Mouse (Mus musculus): Measurements from ENCODE around the gene Dennd1a.

Gene Dennd1a

GRCm38 (mm10) chr2:38124727-38125126, 162.5 kb downstream of the Dennd1a start:
- no peak for DNase-seq (ENCODE audit: extremely low read depth, low read depth)

DNA sequence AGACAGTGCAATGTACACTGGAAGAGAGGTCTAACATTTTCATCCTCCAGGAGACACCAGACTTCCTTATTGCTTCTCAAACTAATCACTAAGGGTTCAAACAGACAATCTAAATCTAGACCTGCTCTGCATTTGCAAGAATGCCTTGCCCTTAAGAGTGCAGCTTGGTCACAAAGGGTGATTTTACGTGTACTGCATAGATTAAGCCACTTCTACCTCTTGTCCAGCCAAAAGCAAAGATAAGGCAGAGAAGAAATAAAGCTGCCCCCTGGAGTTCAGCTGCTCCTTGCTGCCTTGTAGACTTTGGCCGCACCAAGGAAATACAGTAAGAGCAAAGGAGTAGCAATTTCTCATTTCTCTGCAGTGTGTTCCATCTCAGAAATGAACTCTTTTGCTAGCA, 172.2 kb downstream of the Dennd1a start:
- no peak for DNase-seq (ENCODE audit: extremely low read depth, low read depth)

DNA sequence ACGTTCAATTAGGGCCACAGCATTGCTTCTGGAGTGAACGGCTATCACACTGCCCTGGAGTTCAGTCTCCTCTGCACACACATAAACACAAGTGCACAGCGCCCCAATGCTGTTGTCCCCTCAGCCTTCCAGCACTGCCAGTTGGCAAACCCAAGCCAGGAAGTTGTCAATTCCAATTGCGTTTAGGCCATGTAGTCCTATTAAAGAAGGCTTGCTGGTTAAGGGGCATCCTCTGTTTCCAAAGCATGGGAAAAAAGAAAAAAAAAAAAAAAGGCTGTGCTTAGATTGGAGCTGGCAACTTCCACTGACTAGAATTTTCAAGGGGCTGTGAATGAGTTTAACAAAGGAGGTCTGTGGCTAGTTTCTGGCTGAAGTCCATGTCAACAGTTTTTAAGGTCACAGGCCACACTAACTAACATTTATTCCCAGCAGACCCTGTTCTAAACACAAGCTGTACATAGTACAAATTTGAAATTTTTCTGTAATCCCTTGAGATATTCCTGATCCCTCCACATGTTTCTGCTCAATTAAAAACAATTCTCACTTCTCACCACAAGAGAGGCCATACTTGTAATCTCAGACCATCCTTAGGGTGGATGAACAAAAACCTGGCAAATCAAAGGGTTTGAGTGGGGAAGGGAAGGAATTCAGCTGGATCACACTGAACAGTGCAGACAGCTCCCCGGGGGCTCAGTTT, 175.4 kb downstream of the Dennd1a start:
- no peak for DNase-seq (ENCODE audit: extremely low read depth, low read depth)

DNA sequence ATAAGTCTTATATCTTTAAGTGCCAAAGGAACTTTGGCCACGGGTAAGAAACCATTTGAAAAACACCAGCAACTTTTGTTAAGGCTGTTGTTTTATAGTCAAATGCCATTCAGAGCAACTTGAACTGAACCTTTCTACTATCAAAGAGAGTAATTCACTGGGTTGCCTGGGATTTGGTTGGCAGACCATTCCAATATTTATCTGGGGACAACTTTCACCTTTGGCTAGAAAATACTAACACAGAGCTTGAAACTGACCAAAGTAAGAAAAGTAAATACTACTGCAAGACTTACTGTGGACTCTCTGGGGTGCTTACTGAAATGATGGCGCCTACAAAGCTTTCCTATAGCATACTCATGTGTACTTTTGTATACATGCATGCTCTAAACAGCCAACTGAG, 178.6 kb downstream of the Dennd1a start:
- DNase-seq (ENCODE audit: extremely low read depth, low read depth): no peak

DNA sequence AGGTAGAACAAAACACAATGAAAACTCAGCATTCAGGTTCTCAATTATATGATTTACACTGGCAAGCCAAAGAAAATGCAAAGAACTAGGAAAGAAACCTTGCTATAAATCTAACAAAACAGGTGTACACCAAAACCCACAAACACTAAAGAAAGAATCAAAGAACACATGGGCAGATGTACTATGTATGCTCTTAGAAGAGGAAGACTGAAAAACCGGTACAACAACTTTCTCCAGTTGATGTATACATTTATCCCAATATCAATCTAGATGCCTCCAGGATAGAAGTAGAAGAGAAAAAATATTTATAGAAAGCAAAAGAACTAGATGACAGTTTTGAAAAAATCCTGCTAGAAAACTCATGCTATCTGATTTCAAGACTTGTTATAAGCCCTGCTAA, 184.5 kb downstream of the Dennd1a start:
- DNase-seq (ENCODE audit: extremely low read depth, low read depth): no peak

DNA sequence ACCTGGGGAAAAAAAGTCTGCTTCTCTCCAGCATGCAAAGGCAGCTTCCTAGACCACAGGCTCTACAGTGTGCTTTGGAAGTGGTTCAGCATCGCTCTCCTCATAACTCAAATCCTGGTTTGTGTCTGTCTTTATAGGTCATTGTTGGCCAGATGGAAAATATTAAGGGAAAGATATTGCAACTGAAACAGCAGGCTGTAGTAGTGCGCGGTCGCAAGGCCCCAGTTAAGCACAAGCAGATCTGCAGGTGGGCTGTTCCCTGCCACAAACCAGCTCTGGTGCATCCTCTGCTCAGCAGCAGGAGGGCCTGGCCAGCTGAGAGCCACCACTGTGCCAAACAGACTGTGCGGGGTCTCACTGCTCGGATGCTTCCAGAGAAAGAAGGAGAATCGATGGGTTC, 186.9 kb downstream of the Dennd1a start:
- no peak for DNase-seq (ENCODE audit: extremely low read depth, low read depth)

DNA sequence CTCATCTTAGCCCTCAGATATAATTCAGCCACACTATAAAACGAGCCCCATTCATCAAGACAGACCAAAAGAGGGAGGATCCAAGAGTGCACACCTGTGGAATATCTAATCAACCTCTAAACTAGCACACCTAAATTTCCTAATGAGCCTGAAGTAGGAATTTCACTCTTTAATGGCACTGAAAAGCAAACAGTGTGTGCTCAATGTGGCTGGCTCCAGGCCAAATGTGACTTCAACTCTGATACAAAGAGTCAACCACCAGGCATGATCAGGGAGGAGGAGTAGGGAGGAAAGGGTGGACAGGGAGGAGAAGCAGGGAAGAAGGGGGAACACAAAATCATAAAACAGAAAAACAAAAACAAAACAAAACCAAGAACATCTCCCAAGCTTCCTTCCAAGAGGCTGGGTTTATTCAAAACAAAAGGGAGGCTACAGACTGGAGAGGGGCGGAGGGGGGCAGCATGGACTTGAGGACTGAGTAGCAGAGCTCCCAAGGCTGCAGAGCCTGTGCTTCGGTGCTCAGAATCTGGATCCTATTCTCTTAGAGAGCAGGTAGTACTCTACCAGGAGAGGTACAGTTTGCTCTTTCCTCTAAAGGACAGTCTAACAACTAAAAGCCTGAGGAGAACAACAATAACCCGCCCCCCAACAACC, 187.9 kb downstream of the Dennd1a start:
- DNase-seq (ENCODE audit: extremely low read depth, low read depth): no peak

GRCm38 (mm10) chr2:38097469-38097868, 189.7 kb downstream of the Dennd1a start:
- no peak for DNase-seq (ENCODE audit: extremely low read depth, low read depth)

GRCm38 (mm10) chr2:38096328-38096727, 190.9 kb downstream of the Dennd1a start:
- no peak for DNase-seq (ENCODE audit: extremely low read depth, low read depth)

GRCm38 (mm10) chr2:38094380-38095163, 192.6 kb downstream of the Dennd1a start:
- no peak for DNase-seq (ENCODE audit: extremely low read depth, low read depth)

DNA sequence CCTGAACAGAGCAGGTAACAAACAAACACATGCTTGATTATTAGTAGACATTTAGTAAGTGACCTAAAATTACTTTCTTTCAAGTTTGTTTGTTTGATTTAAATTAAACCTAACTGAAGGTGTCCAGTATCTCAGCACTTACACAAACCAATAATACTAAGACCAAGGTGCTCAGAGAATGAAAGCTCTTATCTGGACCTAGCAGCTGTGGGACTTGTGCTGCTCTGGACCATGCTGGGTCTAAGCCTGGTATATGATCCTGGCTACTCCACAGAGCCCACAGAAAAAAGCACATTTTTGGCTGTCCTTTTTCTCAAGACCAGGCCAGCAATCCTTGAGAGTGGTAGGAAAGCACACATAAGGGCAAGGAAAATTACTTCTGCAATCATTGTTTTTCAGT, 193.2 kb downstream of the Dennd1a start:
- peak; percentile 41 for DNase-seq (ENCODE audit: extremely low read depth, low read depth)

DNA sequence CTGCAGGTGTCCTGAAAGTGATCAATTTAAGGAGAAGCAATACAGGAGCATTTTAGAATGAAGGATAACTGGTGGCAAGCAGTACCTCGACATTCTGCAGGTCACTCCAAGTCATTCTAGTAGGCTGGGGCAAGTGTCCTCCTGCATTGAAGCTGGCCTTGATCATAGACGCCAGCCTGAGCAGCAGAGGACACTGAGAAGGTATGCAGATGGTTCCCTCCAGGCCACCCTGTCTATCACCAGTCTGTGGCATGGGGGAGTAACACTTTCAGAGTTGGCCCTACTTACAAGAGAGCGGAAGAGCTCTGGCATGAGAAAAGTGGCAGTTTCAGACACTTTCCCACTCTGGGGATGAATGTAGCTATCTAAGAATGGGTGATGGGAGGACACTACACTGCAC, 193.9 kb downstream of the Dennd1a start:
- no peak for DNase-seq (ENCODE audit: extremely low read depth, low read depth)

- no peak for DNase-seq (ENCODE audit: extremely low read depth, low read depth)
These were observed 198.8 kb downstream of the Dennd1a start for GRCm38 (mm10) chr2:38088346-38088745.

GRCm38 (mm10) chr2:38085058-38085457, 202.1 kb downstream of the Dennd1a start:
- DNase-seq (ENCODE audit: extremely low read depth, low read depth): no peak

- no peak for DNase-seq (ENCODE audit: extremely low read depth, low read depth)
These were observed 203.9 kb downstream of the Dennd1a start for GRCm38 (mm10) chr2:38083251-38083650.

DNA sequence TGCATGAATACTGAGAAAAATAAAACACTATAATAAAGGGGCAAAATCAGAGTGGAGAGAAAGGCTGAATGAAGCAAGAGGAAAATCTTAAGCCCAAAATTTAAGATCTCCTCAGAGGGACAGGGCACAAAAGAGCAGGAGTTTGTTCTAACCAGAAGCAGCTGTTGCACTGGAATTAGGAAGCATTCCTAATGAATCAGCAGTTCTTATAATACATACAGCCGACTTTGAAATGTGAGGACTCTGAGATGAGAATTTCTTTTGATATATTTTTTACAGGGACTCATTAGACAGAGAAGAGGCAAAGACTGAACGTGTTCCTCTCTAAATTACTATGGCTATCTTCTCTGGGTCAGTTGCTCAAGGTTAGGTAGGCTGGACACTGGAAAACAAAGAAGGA, 212.7 kb downstream of the Dennd1a start:
- no peak for DNase-seq (ENCODE audit: extremely low read depth, low read depth)

DNA sequence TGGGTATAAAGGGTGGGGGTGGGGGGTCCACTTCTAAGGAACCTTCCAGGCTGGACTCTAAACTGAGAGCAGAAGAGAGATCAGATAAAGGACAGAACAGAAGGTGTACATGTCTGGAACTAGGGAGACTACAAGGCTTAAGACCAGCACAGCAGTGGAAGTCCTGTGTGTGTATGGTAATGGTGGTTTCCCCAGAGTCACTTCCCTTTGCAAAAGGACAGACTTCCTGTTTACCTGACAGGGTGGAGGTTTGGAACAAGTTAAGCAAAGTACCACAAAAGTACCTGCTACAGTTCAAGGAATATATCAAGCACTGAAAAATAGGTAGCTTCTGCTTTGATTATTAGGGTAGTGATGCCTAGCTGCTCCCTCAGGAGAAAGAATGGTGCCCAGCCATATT, 215.1 kb downstream of the Dennd1a start:
- DNase-seq (ENCODE audit: extremely low read depth, low read depth): no peak

GRCm38 (mm10) chr2:38068171-38068572, 219.0 kb downstream of the Dennd1a start:
- DNase-seq (ENCODE audit: extremely low read depth, low read depth): no peak

DNA sequence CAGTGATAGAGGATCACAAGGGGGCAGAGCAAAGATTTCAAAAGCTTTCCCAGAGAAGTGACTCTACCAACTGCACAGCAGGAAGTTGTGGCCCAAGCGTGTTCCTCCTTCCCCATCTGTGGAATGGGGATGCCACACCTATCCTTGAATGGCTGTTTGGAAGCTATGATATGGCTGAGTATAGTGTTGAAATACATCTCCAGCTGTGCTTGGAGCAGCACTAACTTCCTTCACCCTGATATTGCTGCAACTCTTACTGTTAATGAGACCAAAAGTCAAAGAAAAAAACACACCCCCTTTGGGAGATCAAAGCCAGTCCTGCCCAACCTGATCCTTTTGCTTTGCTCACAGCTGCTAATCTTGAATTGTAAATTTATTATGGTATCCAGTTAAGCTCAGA, 221.3 kb downstream of the Dennd1a start:
- DNase-seq (ENCODE audit: extremely low read depth, low read depth): no peak

DNA sequence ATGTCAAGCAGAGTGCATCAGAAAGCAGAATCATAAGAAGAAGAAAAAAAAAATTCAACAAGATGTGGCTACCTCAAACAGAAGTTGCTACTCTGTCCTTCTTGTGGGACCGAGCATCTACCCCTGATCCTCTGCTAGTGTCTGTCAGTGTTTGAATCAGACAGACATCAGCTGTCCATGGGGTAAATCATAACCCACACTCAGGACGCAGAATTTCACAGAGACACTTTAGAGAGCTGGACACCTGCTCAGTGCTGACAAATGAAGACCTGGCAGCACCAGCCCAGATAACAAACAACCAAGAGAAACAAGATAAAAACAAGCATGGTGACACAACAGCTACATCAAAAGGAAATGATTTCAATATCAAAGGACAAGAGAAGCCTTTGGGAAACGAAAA, 222.9 kb downstream of the Dennd1a start:
- DNase-seq (ENCODE audit: extremely low read depth, low read depth): no peak

DNA sequence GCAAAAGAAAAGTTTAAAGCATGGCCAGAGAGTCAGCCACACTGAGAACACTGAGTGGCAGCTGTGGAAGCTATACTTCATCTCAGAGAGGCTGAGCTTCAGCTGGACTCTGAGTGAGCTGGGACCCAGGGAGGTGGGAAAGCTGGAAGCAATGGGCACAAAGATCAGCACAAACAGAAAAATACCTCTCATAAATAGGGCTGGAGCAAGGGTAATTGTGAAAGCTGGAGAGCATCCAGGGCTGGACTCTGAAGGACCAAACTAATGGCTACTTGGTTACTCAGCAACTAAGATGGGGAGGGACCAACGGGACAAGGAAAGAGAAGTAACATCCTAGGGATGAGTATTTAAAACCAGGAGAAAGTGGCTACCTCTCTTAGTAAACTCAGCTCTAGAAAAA, 225.0 kb downstream of the Dennd1a start:
- no peak for DNase-seq (ENCODE audit: extremely low read depth, low read depth)

GRCm38 (mm10) chr2:38061474-38061873, 225.7 kb downstream of the Dennd1a start:
- no peak for DNase-seq (ENCODE audit: extremely low read depth, low read depth)

Data from MEL-GATA-1-ER (cell line).